Mouse (Mus musculus): ENCODE measurements around the gene Fbxo30. TPM values are rescaled to one million over a fixed set of nuclear protein-coding genes. Genes with fewer than 3 reads are reported as not detected.

Fbxo30 gene
- total RNA-seq (2023), result 1 to 10 TPM; 6.9 to 9.1 TPM

GRCm38 (mm10) chr10:11280578-11281463 is at the start of gene Fbxo30:
Gene Fbxo30 (plus strand): TSS chr10:11281330.

DNA sequence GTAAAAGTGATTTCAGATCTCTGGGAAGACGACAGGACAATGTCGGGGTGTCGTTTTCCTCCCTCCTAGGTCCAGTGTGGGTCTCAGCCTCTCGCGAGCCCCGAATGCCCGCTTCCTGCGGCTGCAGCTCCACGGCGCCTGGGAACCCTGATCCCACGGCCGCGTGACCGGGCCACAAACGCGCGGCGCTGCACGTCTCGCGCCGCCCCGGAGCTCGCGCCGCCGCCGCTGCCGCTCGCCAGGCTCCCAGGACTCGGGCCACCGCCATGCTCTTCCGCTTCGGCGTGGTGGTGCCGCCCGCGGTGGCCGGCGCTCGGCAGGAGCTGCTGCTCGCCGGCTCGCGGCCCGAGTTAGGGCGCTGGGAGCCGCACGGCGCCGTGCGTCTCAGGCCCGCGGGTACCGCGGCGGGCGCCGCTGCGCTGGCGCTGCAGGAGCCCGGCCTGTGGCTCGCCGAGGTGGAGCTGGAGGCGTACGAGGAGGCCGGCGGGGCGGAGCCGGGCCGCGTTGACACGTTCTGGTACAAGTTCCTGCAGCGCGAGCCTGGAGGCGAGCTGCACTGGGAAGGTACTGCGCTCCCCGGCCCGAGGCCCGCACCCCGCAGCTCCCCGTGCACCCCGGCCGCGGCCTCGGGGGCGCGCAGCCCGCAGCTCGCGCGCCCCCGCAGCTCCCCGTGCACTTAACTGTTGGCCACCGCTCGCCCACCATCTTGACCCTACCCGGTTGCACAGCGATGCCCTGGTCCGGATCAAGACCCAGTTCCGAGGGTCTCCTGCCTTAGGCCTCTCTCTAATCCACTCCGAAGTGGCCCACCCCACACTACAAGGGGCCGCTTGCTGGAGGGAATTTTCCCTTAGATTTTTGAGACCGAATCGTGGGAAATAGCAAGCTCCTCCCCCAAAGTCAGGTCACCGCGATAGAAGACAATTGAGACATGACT is 62.3 kb downstream of the Fbxo30 start, which contains the start of gene Epm2a:
Epm2a (plus strand) TSS at position 200 of the 937 bp plus-strand sequence.

Other genes with a start within 250 kb of the Fbxo30 start
- not detected for gene Grm1, start 199.0 kb upstream of the Fbxo30 start, total RNA-seq (2023)
- 10 to 100 TPM; 37.8 to 38.9 TPM for gene Shprh, start 131.9 kb upstream of the Fbxo30 start, total RNA-seq (2023)
- gene Epm2a, start 62.1 kb downstream of the Fbxo30 start, total RNA-seq (2023), result under 1 TPM; 0.38 to 0.71 TPM

All from T-cell, adult 66 days (primary cell).